Mouse (Mus musculus) cerebellum, adult (tissue): ENCODE results near the gene Fam162b.

Source experiments
- ATAC-seq: cut with Nextera tagmentation; 2 replicates; pipeline ENCODE4 v1.9.2; 2017; ENCODE audit warnings: mild to moderate bottlenecking, moderate library complexity, mixed read lengths; ENCODE audit not compliant: insufficient number of reproducible peaks, low FRiP score, low TSS enrichment

Fam162b gene

GRCm38 (mm10) chr10:51590139-51590574 lies at the start of gene Fam162b:
Fam162b (minus strand) TSS chr10:51590517.
- no peak for ATAC-seq

DNA sequence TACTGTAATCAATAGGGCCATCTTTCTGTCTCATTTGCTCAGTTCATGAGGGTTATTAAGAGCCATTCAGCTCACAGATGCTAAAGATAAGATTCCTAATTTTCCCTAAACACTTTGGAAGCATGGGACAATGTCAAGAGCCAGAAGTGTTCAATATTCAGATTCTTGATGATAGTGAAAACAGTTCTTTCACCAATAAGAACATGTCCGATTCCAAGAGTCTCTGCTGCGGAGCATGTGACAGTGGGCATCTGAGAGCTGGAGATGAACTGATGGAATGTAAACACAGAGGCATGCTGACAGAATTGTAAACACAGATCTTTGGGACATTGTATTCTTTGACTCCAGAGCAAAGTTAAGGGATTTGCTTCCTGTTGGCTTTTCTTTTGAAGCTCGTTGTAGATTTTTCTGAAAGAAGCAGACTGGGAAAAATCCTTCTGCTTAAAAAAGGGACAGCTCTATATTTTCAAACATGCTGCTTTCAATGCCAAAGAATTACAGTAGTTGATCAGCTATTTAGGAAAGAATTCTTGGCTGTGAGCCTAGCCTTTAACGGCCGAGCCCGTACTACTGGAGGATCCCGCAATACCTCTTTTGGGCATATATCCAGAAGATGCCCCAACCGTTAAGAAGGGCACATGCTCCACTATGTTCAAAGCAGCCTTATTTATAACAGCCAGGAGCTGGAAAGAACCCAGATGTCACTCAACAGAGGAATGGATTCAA lies 41.3 kb upstream of the Fam162b start, which contains the start of gene Gprc6a:
Gene Gprc6a, minus strand, starts transcription at position 51 of the 726 bp plus-strand sequence.
- no peak for ATAC-seq

DNA sequence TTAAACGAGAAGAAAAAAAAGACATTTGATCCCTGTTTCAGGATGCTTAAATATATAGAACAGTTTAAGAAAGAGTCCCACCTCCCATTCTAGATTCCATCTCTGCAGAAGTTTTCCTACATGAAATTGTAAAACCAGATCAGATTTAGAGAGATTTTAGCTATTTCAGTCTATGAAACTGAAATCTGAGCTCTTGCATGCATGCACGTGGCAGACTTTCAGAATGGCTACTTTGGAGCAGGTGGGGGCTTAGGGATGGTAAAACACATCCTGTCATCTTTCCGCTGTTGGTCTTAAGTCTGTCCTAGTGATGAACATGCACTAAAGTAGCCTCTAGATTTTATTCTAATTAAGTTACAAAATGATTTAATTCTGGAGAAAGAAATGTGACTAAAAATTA lies 30.9 kb upstream of the Fam162b start:
- no peak for ATAC-seq

DNA sequence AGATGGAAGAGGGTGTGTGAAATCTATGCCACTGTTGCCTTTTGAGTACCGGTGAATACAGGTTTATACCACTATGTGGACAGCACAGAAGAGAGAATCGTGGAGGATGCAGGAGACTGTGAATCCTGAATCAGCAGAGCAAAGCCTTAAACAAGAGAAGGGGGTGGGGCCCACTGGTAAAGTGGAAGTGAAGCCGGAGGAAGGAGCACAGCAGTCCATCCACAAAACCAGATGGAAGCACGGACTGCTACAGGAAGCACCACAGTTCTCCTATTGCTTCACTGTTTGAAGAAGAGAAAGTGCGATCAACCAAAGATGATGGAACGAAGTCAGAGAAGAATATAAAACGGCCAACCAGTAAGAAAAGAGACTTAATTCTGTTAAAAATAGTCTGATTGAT lies 29.8 kb upstream of the Fam162b start:
- ATAC-seq = no peak

DNA sequence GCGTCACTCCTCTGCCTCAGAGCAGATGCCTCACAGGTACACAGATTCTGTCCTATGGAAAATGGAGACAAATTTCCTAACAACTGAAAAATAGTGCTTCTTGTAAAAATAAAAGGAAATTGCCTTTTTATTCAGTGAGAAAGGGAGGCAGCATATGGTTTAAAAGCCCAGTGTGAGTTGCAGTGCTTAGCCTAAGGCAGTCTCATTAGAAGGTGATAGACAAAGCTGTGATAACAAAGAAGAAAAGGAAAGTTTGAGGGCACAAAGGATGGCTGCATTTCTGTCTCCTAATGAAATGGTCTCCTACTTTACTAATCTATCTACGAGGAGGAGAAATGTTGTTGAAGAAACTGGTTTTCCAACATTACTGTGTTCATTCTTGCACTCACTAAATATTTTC lies 28.2 kb upstream of the Fam162b start:
- no peak for ATAC-seq

DNA sequence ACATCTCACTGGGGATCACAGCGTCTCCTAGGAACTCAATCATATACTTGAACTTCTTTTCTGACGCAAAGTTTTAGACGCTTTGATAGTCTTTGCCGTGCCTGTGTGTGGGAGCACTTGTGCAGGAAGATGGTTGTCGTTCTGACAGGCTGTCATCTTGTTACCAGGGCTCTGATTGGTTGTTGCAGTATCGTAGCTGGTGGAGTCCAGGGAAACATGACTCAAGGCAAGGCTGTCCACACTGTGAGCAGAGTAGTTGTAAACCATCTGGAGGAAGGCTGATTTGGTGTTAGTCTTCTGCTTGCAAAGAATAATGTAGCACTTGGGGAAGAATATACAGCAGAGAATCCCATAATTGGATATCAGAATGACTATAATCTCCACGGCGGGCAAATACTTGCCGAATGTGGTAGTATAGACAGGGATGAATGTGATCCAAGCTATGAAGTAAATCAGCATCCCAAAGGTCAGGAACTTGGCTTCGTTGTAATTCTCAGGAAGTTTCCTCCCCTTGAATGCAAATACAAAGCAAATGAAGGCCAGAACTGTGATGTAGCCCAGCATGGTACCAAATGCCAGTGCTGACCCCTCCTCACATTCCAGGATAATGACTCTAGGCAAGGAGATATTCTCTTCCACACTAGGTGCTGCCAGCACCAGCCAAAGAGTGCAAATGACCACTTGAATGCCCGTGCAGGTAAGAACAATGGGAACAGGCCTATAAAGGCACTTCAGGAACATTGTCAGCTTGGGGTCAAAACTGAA lies 24.7 kb upstream of the Fam162b start:
- ATAC-seq = no peak

GRCm38 (mm10) chr10:51613421-51613820 lies 23.1 kb upstream of the Fam162b start:
- ATAC-seq = no peak

- no peak for ATAC-seq
These were observed 21.8 kb upstream of the Fam162b start for GRCm38 (mm10) chr10:51611969-51612682.

- ATAC-seq = no peak
These were observed 19.6 kb upstream of the Fam162b start for GRCm38 (mm10) chr10:51609741-51610425.

DNA sequence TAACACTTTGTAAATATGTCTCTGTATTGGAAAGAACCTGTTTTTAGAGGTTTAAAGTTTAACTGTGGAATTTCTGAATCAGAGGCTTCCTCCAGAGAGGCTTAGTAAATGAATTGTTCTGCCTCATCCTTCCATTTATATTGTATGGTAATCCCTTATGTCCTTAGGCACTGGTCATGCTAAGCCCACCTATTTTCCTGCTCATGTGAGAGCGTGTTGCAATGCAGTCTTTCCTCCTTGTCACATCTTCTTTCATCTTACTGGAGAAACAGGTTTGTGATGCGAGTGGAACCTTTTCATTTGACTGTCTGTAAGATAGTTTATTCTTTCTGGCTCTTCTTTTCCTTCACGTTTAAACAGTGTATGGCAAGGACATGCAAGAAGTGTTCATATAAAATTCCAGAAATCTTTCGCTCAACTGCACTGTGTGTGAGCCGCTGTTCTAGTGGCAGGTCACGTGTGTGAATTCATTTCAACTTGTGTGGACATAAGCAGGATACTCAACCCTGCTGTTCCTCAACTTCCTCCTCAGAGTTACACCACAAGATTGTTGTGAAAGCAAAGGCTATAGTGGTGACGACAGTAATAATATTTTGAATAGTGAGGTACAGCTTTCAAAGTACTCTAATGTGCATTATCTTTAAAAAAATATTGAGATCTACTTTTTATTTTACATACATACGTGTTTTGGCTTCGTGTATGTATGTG lies 6.8 kb upstream of the Fam162b start:
- ATAC-seq = no peak

- 0 out of 2 replicates have a peak, but pooled peaks have one; percentile 45 for ATAC-seq
These were observed 4.9 kb upstream of the Fam162b start for GRCm38 (mm10) chr10:51595001-51595931.

DNA sequence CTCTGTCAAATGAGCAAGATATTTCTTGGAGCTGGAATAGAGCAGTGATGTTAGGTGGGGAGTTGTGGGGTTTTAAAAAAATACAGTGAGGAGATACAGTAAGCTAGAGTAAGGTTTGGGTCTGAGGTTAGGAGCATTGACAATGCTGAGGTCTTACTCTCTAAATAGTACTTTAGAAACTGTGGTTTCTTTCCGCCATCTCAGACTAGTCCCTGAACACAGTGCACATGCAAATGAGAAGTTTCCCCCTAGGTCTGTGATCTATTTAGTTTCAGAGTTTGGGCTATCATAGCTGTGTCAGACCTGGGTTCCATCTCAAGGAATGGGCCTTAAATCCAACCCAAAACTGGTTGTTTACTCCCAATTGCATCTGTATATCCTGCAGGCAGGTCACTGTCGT lies 1.3 kb upstream of the Fam162b start:
- ATAC-seq = no peak

GRCm38 (mm10) chr10:51584919-51585318 lies 5.4 kb downstream of the Fam162b start:
- ATAC-seq = no peak

- no peak for ATAC-seq
These were observed 5.9 kb downstream of the Fam162b start for GRCm38 (mm10) chr10:51584378-51584777.

DNA sequence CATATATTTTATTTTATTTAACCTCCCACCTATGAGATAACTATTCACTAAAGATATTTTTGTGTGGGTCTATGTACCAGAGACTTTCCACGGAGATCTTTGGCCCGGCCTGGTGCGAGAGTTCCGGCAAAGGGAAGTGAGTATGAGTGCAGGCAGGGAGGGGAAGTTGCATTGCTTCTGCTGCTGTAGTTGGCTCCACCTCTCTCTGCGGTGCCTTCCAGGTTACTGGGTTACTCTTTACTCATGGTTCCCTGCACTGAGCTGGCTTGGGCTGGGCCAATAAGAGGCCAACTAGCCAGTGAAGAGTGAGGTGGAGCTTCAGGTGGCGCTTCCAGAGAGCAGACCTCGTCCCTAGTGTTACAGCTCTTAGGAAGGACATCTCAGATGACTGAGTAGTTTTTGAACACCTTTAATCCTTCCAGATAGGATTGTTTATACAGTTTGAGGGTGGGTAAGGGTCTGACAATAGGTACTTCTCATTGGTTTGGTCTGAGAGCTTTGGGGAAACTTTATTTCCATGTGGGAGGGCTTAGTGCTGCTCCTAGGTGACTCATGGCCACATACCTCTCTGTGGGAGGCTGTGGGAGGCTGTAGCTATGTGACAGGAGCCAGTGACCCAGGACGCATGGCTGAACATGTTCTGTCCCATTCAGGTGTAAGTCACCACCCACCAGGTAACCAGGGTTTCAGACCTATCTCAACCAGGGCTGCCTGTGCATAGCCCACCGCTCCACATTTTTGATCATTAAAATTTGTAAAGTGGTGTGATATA lies 18.9 kb downstream of the Fam162b start:
- no peak for ATAC-seq

GRCm38 (mm10) chr10:51556005-51556404 lies 34.3 kb downstream of the Fam162b start:
- ATAC-seq = no peak

GRCm38 (mm10) chr10:51553348-51554123 lies 36.8 kb downstream of the Fam162b start:
- peak; percentile 73; the same call in 1 of the 2 replicates for ATAC-seq
